Mouse (Mus musculus): ENCODE results near the gene Sart1. TPM values are rescaled to one million over a fixed set of nuclear protein-coding genes. Genes with fewer than 3 reads are reported as not detected.
"Not testable (repeated sequence)": the region's sequence is repeated elsewhere in the genome, so short reads cannot be mapped to it uniquely, and the experiment has no call there.

Gene Sart1
- polyA plus RNA-seq, 2 experiments, result 66.4 to 67.1 TPM

DNA sequence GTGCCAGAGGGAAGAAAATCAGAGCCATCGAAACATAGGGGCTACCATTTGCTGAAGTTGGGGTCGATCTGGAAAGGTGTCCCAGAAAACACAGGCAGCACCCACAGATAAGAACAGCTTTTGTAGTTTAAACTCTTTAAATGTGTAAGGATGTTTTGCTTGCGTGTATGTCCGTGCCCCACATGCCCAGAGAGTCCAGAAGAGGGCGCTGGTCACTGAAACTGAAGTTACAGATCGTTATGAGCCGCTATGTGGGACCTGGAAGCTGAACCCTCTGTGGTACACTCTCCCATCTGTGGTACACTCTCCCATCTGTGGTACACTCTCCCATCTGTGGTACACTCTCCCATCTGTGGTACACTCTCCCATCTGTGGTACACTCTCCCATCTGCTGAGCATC is 18.6 kb upstream of the Sart1 start:
- ATAC-seq (ENCODE audit: low FRiP score, low read depth) (peak; percentile 41; the same call in 1 of the 2 replicates), DNase-seq (ENCODE audit: low spot score) (peak; percentile 77)
- no peaks in the 10 kb centered on the region for H3K36me3 ChIP-seq (ENCODE audit: control insufficient read depth, insufficient read depth, low read length)
- no peak for TF ChIP-seq POLR2A (IDR thresholded peaks at IDR 0.05; ENCODE audit: borderline replicate concordance, extremely low read depth, insufficient read depth, insufficient read length)
- H3K4me3 ChIP-seq (replicated peaks; ENCODE audit: low read length), result peak overlapping the region; percentile 60
- peak overlapping the region; percentile 94 for H3K27ac ChIP-seq (replicated peaks; ENCODE audit: low read depth, low read length)
- WGBS, result 13% methylated on average over 7 of the region's 7 CpGs
- H3K4me2 ChIP-seq (replicated peaks; ENCODE audit: low read depth, low read length, severe bottlenecking), result peak overlapping the region; percentile 79
- H3K9me3 ChIP-seq (ENCODE audit: control insufficient read depth, low read length), result no peaks in the 10 kb centered on the region
- H3K27me3 ChIP-seq (ENCODE audit: control insufficient read depth, insufficient read depth, low read length), result no peaks in the 10 kb centered on the region
- peaks cover 9% of the 10 kb centered on the region; the same call in 1 of the 2 replicates for H3K4me1 ChIP-seq (ENCODE audit: control insufficient read depth, insufficient read depth, low read length)
- peak overlapping the region; percentile 77 for H3K9ac ChIP-seq (ENCODE audit: low read depth, low read length, severe bottlenecking)

GRCm38 (mm10) chr19:5406531-5407126 is 18.1 kb upstream of the Sart1 start:
- ATAC-seq (ENCODE audit: low FRiP score, low read depth) (peak; percentile 78), DNase-seq (ENCODE audit: low spot score) (peak; percentile 36)
- H3K27me3 ChIP-seq (ENCODE audit: control insufficient read depth, insufficient read depth, low read length); H3K36me3 ChIP-seq (ENCODE audit: control insufficient read depth, insufficient read depth, low read length); H3K4me1 ChIP-seq (ENCODE audit: control insufficient read depth, insufficient read depth, low read length); H3K9me3 ChIP-seq (ENCODE audit: control insufficient read depth, low read length): not testable (repeated sequence)
- Histone ChIP-seq H3K9ac (ENCODE audit: low read depth, low read length, severe bottlenecking) (peak overlapping the region; percentile 77), H3K4me3 (replicated peaks; ENCODE audit: low read length) (peak overlapping the region; percentile 60), H3K4me2 (replicated peaks; ENCODE audit: low read depth, low read length, severe bottlenecking) (peak overlapping the region; percentile 79), H3K27ac (replicated peaks; ENCODE audit: low read depth, low read length) (peak overlapping the region; percentile 94)
- WGBS, result 5% methylated on average over 17 of the region's 25 CpGs

DNA sequence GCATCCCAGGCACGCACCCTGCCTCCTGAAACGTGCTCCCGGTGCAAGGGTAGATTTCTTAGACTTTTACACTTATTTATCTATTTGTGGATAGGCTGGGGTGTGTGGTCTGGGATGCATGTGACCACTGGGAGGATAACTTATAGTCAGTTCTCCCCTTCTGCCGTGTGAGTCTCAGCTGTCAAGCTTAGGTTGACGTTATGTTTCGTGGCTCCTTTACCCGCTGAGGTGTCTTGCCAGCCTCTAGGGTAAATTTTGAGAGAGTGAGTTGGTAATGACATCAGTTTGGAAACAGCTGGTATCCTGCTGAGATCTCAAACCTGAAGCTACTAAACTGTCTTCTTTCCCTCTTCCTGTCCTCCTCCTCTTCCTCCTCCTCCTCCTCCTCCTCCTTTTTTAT is 17.4 kb upstream of the Sart1 start:
- H3K9ac ChIP-seq (ENCODE audit: low read depth, low read length, severe bottlenecking), result peak overlapping the region; percentile 43; the same call in 1 of the 2 replicates
- peak overlapping the region; percentile 59 for H3K27ac ChIP-seq (replicated peaks; ENCODE audit: low read depth, low read length)
- no peaks in the 10 kb centered on the region for H3K36me3 ChIP-seq (ENCODE audit: control insufficient read depth, insufficient read depth, low read length)
- DNase-seq (ENCODE audit: low spot score) (no peak), ATAC-seq (ENCODE audit: low FRiP score, low read depth) (no peak)
- H3K4me1 ChIP-seq (ENCODE audit: control insufficient read depth, insufficient read depth, low read length), result peaks cover 7% of the 10 kb centered on the region; the same call in 1 of the 2 replicates
- no peaks in the 10 kb centered on the region for H3K27me3 ChIP-seq (ENCODE audit: control insufficient read depth, insufficient read depth, low read length)
- H3K4me3 ChIP-seq (replicated peaks; ENCODE audit: low read length), result peak overlapping the region; percentile 35
- H3K9me3 ChIP-seq (ENCODE audit: control insufficient read depth, low read length), result no peaks in the 10 kb centered on the region
- WGBS, result 14% methylated on average over 7 of the region's 7 CpGs
- H3K4me2 ChIP-seq (replicated peaks; ENCODE audit: low read depth, low read length, severe bottlenecking), result peak overlapping the region; percentile 57
- TF ChIP-seq POLR2A (IDR thresholded peaks at IDR 0.05; ENCODE audit: borderline replicate concordance, extremely low read depth, insufficient read depth, insufficient read length), result no peak

- WGBS, result 60% methylated on average over 8 of the region's 8 CpGs
- Histone ChIP-seq H3K9me3 (ENCODE audit: control insufficient read depth, low read length) (no peaks in the 10 kb centered on the region), H3K9ac (ENCODE audit: low read depth, low read length, severe bottlenecking) (no peak within 1 kb of the TSS), H3K4me3 (replicated peaks; ENCODE audit: low read length) (no peak within 1 kb of the TSS), H3K4me1 (ENCODE audit: control insufficient read depth, insufficient read depth, low read length) (no peaks in the 10 kb centered on the region), H3K4me2 (replicated peaks; ENCODE audit: low read depth, low read length, severe bottlenecking) (no peak within 1 kb of the TSS), H3K27ac (replicated peaks; ENCODE audit: low read depth, low read length) (no peak within 1 kb of the TSS), H3K36me3 (ENCODE audit: control insufficient read depth, insufficient read depth, low read length) (no peaks in the 10 kb centered on the region), H3K27me3 (ENCODE audit: control insufficient read depth, insufficient read depth, low read length) (no peaks in the 10 kb centered on the region)
- TF ChIP-seq POLR2A (IDR thresholded peaks at IDR 0.05; ENCODE audit: borderline replicate concordance, extremely low read depth, insufficient read depth, insufficient read length), result no peak
- no peak for DNase-seq (ENCODE audit: low spot score)
- no peak for ATAC-seq (ENCODE audit: low FRiP score, low read depth)
Observed at GRCm38 (mm10) chr19:5402293-5402692, 13.8 kb upstream of the Sart1 start, which contains the start of gene Tsga10ip. Gene Tsga10ip (minus strand): TSS chr19:5402526.

GRCm38 (mm10) chr19:5401073-5401472 is 12.6 kb upstream of the Sart1 start:
- not testable (repeated sequence) for H3K4me3 ChIP-seq (replicated peaks; ENCODE audit: low read length); H3K9ac ChIP-seq (ENCODE audit: low read depth, low read length, severe bottlenecking); H3K4me2 ChIP-seq (replicated peaks; ENCODE audit: low read depth, low read length, severe bottlenecking); H3K36me3 ChIP-seq (ENCODE audit: control insufficient read depth, insufficient read depth, low read length); H3K4me1 ChIP-seq (ENCODE audit: control insufficient read depth, insufficient read depth, low read length); H3K9me3 ChIP-seq (ENCODE audit: control insufficient read depth, low read length); ATAC-seq (ENCODE audit: low FRiP score, low read depth); H3K27ac ChIP-seq (replicated peaks; ENCODE audit: low read depth, low read length); H3K27me3 ChIP-seq (ENCODE audit: control insufficient read depth, insufficient read depth, low read length); DNase-seq (ENCODE audit: low spot score)
- 72% methylated on average over 4 of the region's 4 CpGs for WGBS

DNA sequence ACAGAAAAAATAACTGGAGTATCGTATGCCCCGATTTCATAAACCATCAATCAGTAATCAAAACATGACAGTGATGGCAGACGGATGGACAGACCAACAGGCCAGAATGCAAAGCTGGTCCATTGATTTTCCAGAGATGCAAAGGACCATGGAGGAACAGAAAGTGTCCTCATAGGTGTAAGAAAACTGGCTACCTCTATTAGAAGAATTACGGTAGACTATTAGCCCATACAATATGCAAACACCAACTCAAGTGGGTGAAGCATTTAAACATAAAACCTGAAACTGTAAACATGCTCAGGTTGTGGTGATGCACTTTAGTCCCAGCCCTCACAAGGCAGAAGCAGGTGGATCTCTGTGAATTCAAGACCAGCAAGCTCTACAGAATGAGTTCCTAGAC is 6.9 kb upstream of the Sart1 start:
- 61% methylated on average over 4 of the region's 4 CpGs for WGBS
- TF ChIP-seq POLR2A (IDR thresholded peaks at IDR 0.05; ENCODE audit: borderline replicate concordance, extremely low read depth, insufficient read depth, insufficient read length), result no peak
- DNase-seq (ENCODE audit: low spot score) (no peak), ATAC-seq (ENCODE audit: low FRiP score, low read depth) (no peak)
- Histone ChIP-seq H3K4me2 (replicated peaks; ENCODE audit: low read depth, low read length, severe bottlenecking) (no peak overlapping the region), H3K27me3 (ENCODE audit: control insufficient read depth, insufficient read depth, low read length) (no peaks in the 10 kb centered on the region), H3K9me3 (ENCODE audit: control insufficient read depth, low read length) (no peaks in the 10 kb centered on the region), H3K4me1 (ENCODE audit: control insufficient read depth, insufficient read depth, low read length) (0 out of 2 replicates have a peak, but pooled peaks cover 2% of the 10 kb centered on the region), H3K9ac (ENCODE audit: low read depth, low read length, severe bottlenecking) (no peak overlapping the region), H3K36me3 (ENCODE audit: control insufficient read depth, insufficient read depth, low read length) (no peaks in the 10 kb centered on the region), H3K27ac (replicated peaks; ENCODE audit: low read depth, low read length) (no peak overlapping the region), H3K4me3 (replicated peaks; ENCODE audit: low read length) (no peak overlapping the region)
